Mouse (Mus musculus) hindbrain, embryonic 11.5 days (tissue): ENCODE measurements at regions not wholly inside any gene's neighbourhood (a gene's known extent, or its start where the extent isn't known, plus 50 kb on each side); places are given as distances from the start of the nearest gene placed in this dataset.

Experiments used
- ATAC-seq: fragments of 200-750 bp; cut with Nextera tagmentation; 2 replicates; pipeline ENCODE4 v1.8.0; 2017; ENCODE audit warnings: mild to moderate bottlenecking, moderate TSS enrichment, moderate library complexity; ENCODE audit not compliant: low FRiP score
- DNase-seq: peaks from one replicate; pipeline ENCODE4 v3.0.0-alpha.2; 2015; ENCODE audit warnings: low spot score
- H3K27ac ChIP-seq: fragments of 300-500 bp; sonication (generic); 2 replicates; pipeline ENCODE4 v1.5.1; 2014; ENCODE audit warnings: mild to moderate bottlenecking, low read depth, low read length
- H3K27me3 ChIP-seq: fragments of 300-500 bp; sonication (generic); 2 replicates; pipeline ENCODE4 v1.6.1; 2014; ENCODE audit warnings: mild to moderate bottlenecking, low read length, moderate library complexity, mixed read lengths; ENCODE audit not compliant: control insufficient read depth, insufficient read depth
- H3K36me3 ChIP-seq: fragments of 300-500 bp; sonication (generic); 2 replicates; pipeline ENCODE4 v1.6.1; 2014; ENCODE audit warnings: mild to moderate bottlenecking, low read length, moderate library complexity, mixed read lengths; ENCODE audit not compliant: control insufficient read depth, insufficient read depth
- H3K4me1 ChIP-seq: fragments of 300-500 bp; sonication (generic); replicated peaks from 2 replicates; pipeline ENCODE4 v1.6.1; 2014; ENCODE audit warnings: low read length, mixed read lengths; ENCODE audit not compliant: control insufficient read depth, insufficient read depth
- H3K4me2 ChIP-seq: fragments of 300-500 bp; sonication (generic); replicated peaks from 2 replicates; pipeline ENCODE4 v1.6.1; 2014; ENCODE audit warnings: mild to moderate bottlenecking, low read depth, low read length
- H3K4me3 ChIP-seq: fragments of 300-500 bp; sonication (generic); 2 replicates; pipeline ENCODE4 v1.5.1; 2014; ENCODE audit warnings: low read depth, low read length
- H3K9ac ChIP-seq: fragments of 300-500 bp; sonication (generic); 2 replicates; pipeline ENCODE4 v1.6.1; 2014; ENCODE audit warnings: low read depth, low read length
- H3K9me3 ChIP-seq: fragments of 300-500 bp; sonication (generic); 2 replicates; pipeline ENCODE4 v1.6.1; 2016; ENCODE audit warnings: low read length; ENCODE audit not compliant: control insufficient read depth
- WGBS: fragments of 180-500 bp; shearing (Covaris S2); extraction: QIAGEN DNeasy Blood & Tissue Kit; methylation state at CpG from one replicate; pipeline ENCODE4 v1.1.7; 2014; 5-methylcytosine and 5-hydroxymethylcytosine counted together

- Histone ChIP-seq H3K9me3 (no peaks in the 10 kb centered on the region), H3K27ac (no peak overlapping the region), H3K4me2 (no peak overlapping the region), H3K4me3 (no peak overlapping the region), H3K9ac (no peak overlapping the region), H3K27me3 (no peaks in the 10 kb centered on the region), H3K4me1 (no peaks in the 10 kb centered on the region), H3K36me3 (no peaks in the 10 kb centered on the region)
- DNase-seq (no peak), ATAC-seq (no peak)
- WGBS, result 95% methylated on average over 6 of the region's 6 CpGs
Observed at GRCm38 (mm10) chr19:52878812-52879502, 161.1 kb downstream of the Xpnpep1 start.

GRCm38 (mm10) chr19:52866635-52867034 is 173.4 kb downstream of the Xpnpep1 start:
- no peak overlapping the region for H3K27ac ChIP-seq
- H3K9ac ChIP-seq, result no peak overlapping the region
- no peaks in the 10 kb centered on the region for H3K27me3 ChIP-seq
- H3K9me3 ChIP-seq, result no peaks in the 10 kb centered on the region
- H3K4me1 ChIP-seq, result no peaks in the 10 kb centered on the region
- DNase-seq (no peak), ATAC-seq (no peak)
- WGBS, result 90% methylated on average over 1 of the region's 1 CpGs
- H3K36me3 ChIP-seq, result no peaks in the 10 kb centered on the region
- H3K4me3 ChIP-seq, result no peak overlapping the region
- no peak overlapping the region for H3K4me2 ChIP-seq

GRCm38 (mm10) chr19:52861576-52861975 is 178.4 kb downstream of the Xpnpep1 start:
- Histone ChIP-seq H3K4me1 (no peaks in the 10 kb centered on the region), H3K36me3 (no peaks in the 10 kb centered on the region), H3K27ac (no peak overlapping the region), H3K9me3 (no peaks in the 10 kb centered on the region), H3K9ac (no peak overlapping the region), H3K4me3 (no peak overlapping the region), H3K4me2 (no peak overlapping the region), H3K27me3 (no peaks in the 10 kb centered on the region)
- ATAC-seq (no peak), DNase-seq (no peak)
- WGBS, result 81% methylated on average over 9 of the region's 9 CpGs

GRCm38 (mm10) chr19:52854068-52854682 is 185.8 kb downstream of the Xpnpep1 start:
- DNase-seq (no peak), ATAC-seq (no peak)
- Histone ChIP-seq H3K36me3 (no peaks in the 10 kb centered on the region), H3K9ac (no peak overlapping the region), H3K4me2 (no peak overlapping the region), H3K4me1 (no peaks in the 10 kb centered on the region), H3K4me3 (no peak overlapping the region), H3K9me3 (no peaks in the 10 kb centered on the region), H3K27ac (no peak overlapping the region), H3K27me3 (no peaks in the 10 kb centered on the region)
- WGBS, result 91% methylated on average over 7 of the region's 7 CpGs

GRCm38 (mm10) chr19:52816202-52816601 is 223.8 kb downstream of the Xpnpep1 start:
- no peak for DNase-seq
- 86% methylated on average over 7 of the region's 7 CpGs for WGBS
- H3K4me2 ChIP-seq, result no peak overlapping the region

GRCm38 (mm10) chr19:52812046-52812445 is 228.0 kb downstream of the Xpnpep1 start:
- Histone ChIP-seq H3K4me1 (no peaks in the 10 kb centered on the region), H3K4me2 (no peak overlapping the region), H3K36me3 (no peaks in the 10 kb centered on the region), H3K4me3 (no peak overlapping the region), H3K27ac (no peak overlapping the region), H3K9ac (no peak overlapping the region), H3K9me3 (no peaks in the 10 kb centered on the region), H3K27me3 (no peaks in the 10 kb centered on the region)
- no peak for DNase-seq
- no peak for ATAC-seq
- WGBS, result 86% methylated on average over 6 of the region's 6 CpGs

More at GRCm38 (mm10) chr19:52816202-52816601, 223.8 kb downstream of the Xpnpep1 start:
- Histone ChIP-seq H3K9me3 (no peaks in the 10 kb centered on the region), H3K9ac (no peak overlapping the region), H3K27me3 (no peaks in the 10 kb centered on the region), H3K4me3 (no peak overlapping the region), H3K36me3 (no peaks in the 10 kb centered on the region), H3K4me1 (no peaks in the 10 kb centered on the region), H3K27ac (no peak overlapping the region)
- no peak for ATAC-seq

GRCm38 (mm10) chr19:52788802-52789201 is 251.2 kb downstream of the Xpnpep1 start:
- H3K27me3 ChIP-seq, result no peaks in the 10 kb centered on the region
- DNase-seq (no peak), ATAC-seq (no peak)
- 90% methylated on average over 3 of the region's 3 CpGs for WGBS
- no peaks in the 10 kb centered on the region for H3K36me3 ChIP-seq
- no peak overlapping the region for H3K9ac ChIP-seq
- no peak overlapping the region for H3K27ac ChIP-seq
- H3K9me3 ChIP-seq, result no peaks in the 10 kb centered on the region
- no peaks in the 10 kb centered on the region for H3K4me1 ChIP-seq
- H3K4me2 ChIP-seq, result no peak overlapping the region
- no peak overlapping the region for H3K4me3 ChIP-seq

GRCm38 (mm10) chr19:52768761-52769388 is 271.1 kb downstream of the Xpnpep1 start:
- DNase-seq (no peak), ATAC-seq (no peak)
- H3K36me3 ChIP-seq, result no peaks in the 10 kb centered on the region
- no peak overlapping the region for H3K4me3 ChIP-seq
- H3K9ac ChIP-seq, result no peak overlapping the region
- no peaks in the 10 kb centered on the region for H3K9me3 ChIP-seq
- H3K4me1 ChIP-seq, result no peaks in the 10 kb centered on the region
- H3K27me3 ChIP-seq, result no peaks in the 10 kb centered on the region
- WGBS, result 81% methylated on average over 4 of the region's 4 CpGs
- no peak overlapping the region for H3K27ac ChIP-seq
- no peak overlapping the region for H3K4me2 ChIP-seq

GRCm38 (mm10) chr19:52768117-52768516 is 271.9 kb downstream of the Xpnpep1 start:
- Histone ChIP-seq H3K9ac (no peak overlapping the region), H3K27ac (no peak overlapping the region), H3K4me2 (no peak overlapping the region), H3K27me3 (no peaks in the 10 kb centered on the region), H3K36me3 (no peaks in the 10 kb centered on the region), H3K4me3 (no peak overlapping the region), H3K4me1 (no peaks in the 10 kb centered on the region), H3K9me3 (no peaks in the 10 kb centered on the region)
- ATAC-seq (no peak), DNase-seq (no peak)
- whole genome bisulfite sequencing, result 84% methylated on average over 5 of the region's 5 CpGs
